Mouse (Mus musculus) kidney, adult 9 months (tissue): ENCODE results near the gene Npcd.
A peak's percentile ranks its signal among the peaks of the same experiment; 100 is the strongest.

ENCODE experiments used
- DNase-seq: peaks from one replicate; pipeline ENCODE4 v3.0.0; 2022

Gene Npcd

GRCm38 (mm10) chr15:79764539-79765267 is 69.3 kb downstream of the Npcd start:
- no peak for DNase-seq

- no peak for DNase-seq
Observed at GRCm38 (mm10) chr15:79763601-79764246, 70.3 kb downstream of the Npcd start.

GRCm38 (mm10) chr15:79763001-79763400 is 71.0 kb downstream of the Npcd start:
- no peak for DNase-seq

GRCm38 (mm10) chr15:79760956-79761355 is 73.1 kb downstream of the Npcd start:
- DNase-seq, result no peak

- DNase-seq, result no peak
Observed at GRCm38 (mm10) chr15:79757118-79757517, 76.9 kb downstream of the Npcd start.

GRCm38 (mm10) chr15:79755977-79756625 is 77.9 kb downstream of the Npcd start:
- no peak for DNase-seq

- no peak for DNase-seq
Observed at GRCm38 (mm10) chr15:79755176-79755575, 78.9 kb downstream of the Npcd start.

- DNase-seq, result no peak
Observed at GRCm38 (mm10) chr15:79753873-79754272, 80.2 kb downstream of the Npcd start.

GRCm38 (mm10) chr15:79753420-79753752 is 80.7 kb downstream of the Npcd start:
- DNase-seq, result no peak

- DNase-seq, result peak; percentile 72
Observed at GRCm38 (mm10) chr15:79752742-79753419, 81.2 kb downstream of the Npcd start.

- DNase-seq, result no peak
Observed at GRCm38 (mm10) chr15:79751772-79752171, 82.3 kb downstream of the Npcd start.

- no peak for DNase-seq
Observed at GRCm38 (mm10) chr15:79750266-79750665, 83.8 kb downstream of the Npcd start.

- DNase-seq, result no peak
Observed at GRCm38 (mm10) chr15:79749162-79749561, 84.9 kb downstream of the Npcd start.

- peak; percentile 44 for DNase-seq
Observed at GRCm38 (mm10) chr15:79747998-79748397, 86.0 kb downstream of the Npcd start.

GRCm38 (mm10) chr15:79745883-79746282 is 88.2 kb downstream of the Npcd start:
- DNase-seq, result no peak

GRCm38 (mm10) chr15:79745312-79745711 is 88.7 kb downstream of the Npcd start:
- peak; percentile 76 for DNase-seq

- DNase-seq, result peak; percentile 70
Observed at GRCm38 (mm10) chr15:79744742-79745141, 89.3 kb downstream of the Npcd start.

- DNase-seq, result no peak
Observed at GRCm38 (mm10) chr15:79744001-79744400, 90.0 kb downstream of the Npcd start.

GRCm38 (mm10) chr15:79742706-79743023 is 91.4 kb downstream of the Npcd start:
- DNase-seq, result no peak

GRCm38 (mm10) chr15:79741921-79742705 is 91.9 kb downstream of the Npcd start, which contains the start of gene Sun2:
Gene Sun2 (minus strand): TSS chr15:79742536.
- peak; percentile 91 for DNase-seq

GRCm38 (mm10) chr15:79741173-79741858 is 92.7 kb downstream of the Npcd start:
- no peak for DNase-seq

GRCm38 (mm10) chr15:79740739-79741138 is 93.3 kb downstream of the Npcd start:
- DNase-seq, result no peak
